Mouse (Mus musculus) cortical plate, adult 2 months (tissue): ENCODE data around the gene Slc35f2. TPM values are rescaled to one million over a fixed set of nuclear protein-coding genes. Genes with fewer than 3 reads are reported as not detected.

Source experiments
- H3K27ac ChIP-seq: fragments of 200-500 bp; 2 replicates; pipeline ENCODE4 v1.5.1; 2012; ENCODE audit warnings: low read length, control low read depth, inconsistent platforms; ENCODE audit not compliant: insufficient read depth
- H3K4me1 ChIP-seq: fragments of 200-500 bp; 2 replicates; pipeline ENCODE4 v1.6.1; 2011; ENCODE audit warnings: low read length; ENCODE audit not compliant: control insufficient read depth, insufficient read depth
- H3K4me3 ChIP-seq: fragments of 200-500 bp; 2 replicates; pipeline ENCODE4 v1.5.1; 2011; ENCODE audit warnings: mild to moderate bottlenecking, low read length, control low read depth; ENCODE audit not compliant: insufficient read depth
- CTCF ChIP-seq: fragments of 200-500 bp; IDR thresholded peaks from 2 replicates; pipeline ENCODE4 v1.5.1; 2011; ENCODE audit warnings: mild to moderate bottlenecking, control low read depth, low read length; ENCODE audit not compliant: insufficient read depth; ENCODE audit errors: extremely low read depth
- POLR2A ChIP-seq: fragments of 200-500 bp; IDR thresholded peaks from 2 replicates; pipeline ENCODE4 v1.6.1; 2011; ENCODE audit warnings: mild to moderate bottlenecking, low read length, control low read depth; ENCODE audit not compliant: insufficient read depth; ENCODE audit errors: extremely low read depth
- polyA plus RNA-seq: library from polyadenylated mRNA; depleted of rRNA; stranded (reverse); fragments of >200 nt; gene quantifications from 2 replicates; pipeline ENCODE4 v1.2.3, GENCODE M21; 2012

Slc35f2 gene
- polyA plus RNA-seq, 1 experiment: 5.7 TPM

DNA sequence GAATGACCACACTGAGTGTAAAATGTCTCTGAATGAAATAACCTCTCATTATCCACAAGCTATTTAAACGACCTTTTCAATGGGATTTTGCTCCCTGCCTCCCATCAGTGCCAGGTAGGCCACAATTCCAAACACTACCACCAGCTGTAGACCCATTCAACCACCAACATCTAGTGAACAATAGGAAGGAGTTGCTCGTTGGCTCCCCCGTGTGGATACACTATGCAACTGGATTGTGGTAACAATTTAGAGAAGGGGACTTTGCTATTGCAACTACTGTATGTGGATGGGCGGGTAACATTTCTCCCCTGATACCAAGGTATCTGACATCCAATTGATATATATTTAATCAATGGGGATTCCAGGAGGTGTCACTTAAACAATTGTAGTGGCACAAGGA is 47.4 kb downstream of the Slc35f2 start:
- no peaks in the 10 kb centered on the region for H3K4me1 ChIP-seq
- peak; percentile 66; the same call in 1 of the 2 replicates for TF ChIP-seq CTCF
- TF ChIP-seq POLR2A: no peak
- no peak overlapping the region for H3K27ac ChIP-seq
- no peak overlapping the region for H3K4me3 ChIP-seq

DNA sequence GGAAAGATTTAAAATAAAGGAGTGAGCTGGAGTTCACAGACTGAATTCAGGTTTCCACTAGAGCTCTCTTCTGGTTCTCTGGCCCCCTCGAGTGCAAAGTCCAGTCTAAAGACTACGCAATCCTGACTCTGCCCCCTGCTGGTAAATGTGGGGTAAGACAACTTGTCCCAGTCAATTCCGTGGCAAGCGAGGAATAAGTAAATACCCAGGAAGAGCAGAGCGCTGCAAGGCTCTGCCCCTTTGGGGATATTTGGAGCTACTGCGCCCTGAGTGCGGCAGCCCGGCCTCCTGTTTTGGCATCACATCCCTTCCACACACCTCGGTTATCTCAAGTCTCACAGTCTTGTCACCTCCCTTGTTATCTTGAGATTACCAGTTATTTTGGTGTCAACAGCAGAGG is 54.0 kb downstream of the Slc35f2 start:
- no peak overlapping the region for H3K27ac ChIP-seq
- H3K4me3 ChIP-seq: no peak overlapping the region
- no peak for TF ChIP-seq POLR2A
- TF ChIP-seq CTCF: peak; percentile 65
- H3K4me1 ChIP-seq: no peaks in the 10 kb centered on the region

DNA sequence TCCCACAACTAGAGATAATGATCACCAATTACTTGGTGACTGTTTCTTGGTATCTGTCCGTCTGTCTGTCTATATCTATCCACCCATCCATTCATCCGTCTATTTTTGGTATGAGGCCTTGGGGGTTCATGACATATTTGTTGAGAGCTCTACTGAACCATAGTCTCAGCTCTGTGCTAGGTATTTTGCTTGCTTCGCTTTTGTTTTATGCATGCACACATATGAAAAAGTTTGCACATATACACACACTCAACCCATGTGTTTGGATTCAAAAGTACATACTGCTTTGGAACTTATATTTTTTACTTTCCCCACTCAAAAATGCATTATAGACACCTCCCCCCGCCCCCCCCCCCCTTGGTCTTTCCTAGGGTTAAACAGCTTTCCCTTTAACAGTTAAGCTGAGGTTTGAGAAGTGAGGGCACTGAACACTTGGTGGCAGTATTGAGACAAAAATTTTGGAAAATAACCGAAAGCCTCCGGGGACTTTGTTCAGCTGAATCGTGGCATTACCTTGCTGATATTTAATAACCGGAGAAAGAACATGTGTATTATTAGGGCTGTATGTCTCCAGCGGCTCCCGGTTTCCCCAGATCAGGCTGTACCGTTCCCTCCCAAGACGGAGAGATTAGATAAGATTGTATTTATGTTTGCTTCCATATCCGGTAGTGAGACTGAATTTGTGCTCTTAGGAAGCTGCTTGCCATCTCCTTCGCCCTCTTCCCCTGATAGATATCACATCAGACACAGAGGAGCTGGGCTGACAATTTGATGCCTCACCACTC is 57.9 kb downstream of the Slc35f2 start:
- peak overlapping the region; percentile 41 for H3K27ac ChIP-seq
- H3K4me1 ChIP-seq: no peaks in the 10 kb centered on the region
- peak overlapping the region; percentile 69 for H3K4me3 ChIP-seq
- TF ChIP-seq CTCF: peak; percentile 30; the same call in 1 of the 2 replicates
- TF ChIP-seq POLR2A: no peak

DNA sequence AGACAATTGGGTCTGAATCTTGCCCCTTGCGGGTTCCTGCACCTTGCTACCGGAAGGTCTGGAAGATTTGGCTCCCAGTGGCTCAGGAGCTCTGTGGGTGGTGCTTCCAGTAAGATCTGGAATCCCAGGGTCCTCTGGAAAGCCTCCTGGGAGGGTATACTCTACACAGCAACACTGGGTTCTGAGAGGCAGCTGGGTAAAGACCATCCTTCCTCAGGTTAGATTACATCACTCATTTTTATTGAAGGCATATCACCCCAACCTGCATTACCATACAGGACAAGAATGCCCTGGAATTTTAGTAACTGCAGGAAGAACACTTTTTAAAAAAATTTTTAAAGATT is 58.5 kb downstream of the Slc35f2 start:
- TF ChIP-seq POLR2A (0 out of 2 replicates have a peak, but pooled peaks have one; percentile 8), CTCF (no peak)
- no peaks in the 10 kb centered on the region for H3K4me1 ChIP-seq
- H3K4me3 ChIP-seq: peak overlapping the region; percentile 69
- peak overlapping the region; percentile 41 for H3K27ac ChIP-seq

DNA sequence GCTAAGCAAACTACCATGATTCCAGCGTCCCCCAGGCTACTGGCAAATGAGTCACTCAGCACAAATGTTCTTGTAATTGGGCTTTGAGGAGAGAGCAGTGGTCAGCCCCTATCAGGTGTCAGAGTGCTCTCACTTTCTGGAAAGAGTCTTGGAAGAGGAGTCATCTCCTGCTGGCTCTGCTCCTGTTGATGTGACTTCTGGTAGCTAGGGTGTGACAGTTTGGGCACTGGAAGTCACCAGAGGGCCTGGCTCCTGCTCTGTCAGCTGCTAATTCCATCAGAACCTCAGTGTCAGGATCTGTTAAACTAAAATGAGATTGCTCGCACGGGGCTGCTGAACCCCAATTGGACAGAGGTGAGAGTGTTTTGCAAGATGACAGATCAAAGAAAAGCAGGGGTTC is 63.7 kb downstream of the Slc35f2 start:
- H3K27ac ChIP-seq: no peak overlapping the region
- H3K4me3 ChIP-seq: no peak overlapping the region
- TF ChIP-seq CTCF (no peak), POLR2A (no peak)
- H3K4me1 ChIP-seq: peaks cover 1% of the 10 kb centered on the region; the same call in 1 of the 2 replicates

DNA sequence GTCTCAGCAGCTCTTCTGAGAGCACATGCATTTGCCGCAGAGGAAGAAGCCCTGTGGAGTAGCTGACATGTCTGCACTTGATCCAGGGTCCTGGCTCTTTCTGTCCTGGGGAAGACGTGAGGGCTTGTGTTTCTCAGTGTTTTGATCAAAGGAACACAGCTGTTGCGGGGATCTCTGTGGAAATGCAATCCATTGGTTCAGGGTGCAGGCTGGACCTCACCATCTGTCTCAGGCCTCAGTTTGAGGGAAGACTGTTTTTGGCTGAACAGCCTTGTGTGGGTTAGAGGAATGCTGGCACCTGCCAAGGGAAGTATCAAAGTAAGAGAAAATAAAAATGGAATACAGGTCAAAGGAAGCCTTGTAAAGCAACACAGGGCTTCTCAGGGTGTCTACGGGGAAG is 64.6 kb downstream of the Slc35f2 start:
- H3K27ac ChIP-seq: no peak overlapping the region
- H3K4me1 ChIP-seq: peaks cover 1% of the 10 kb centered on the region; the same call in 1 of the 2 replicates
- TF ChIP-seq POLR2A (no peak), CTCF (no peak)
- H3K4me3 ChIP-seq: no peak overlapping the region

DNA sequence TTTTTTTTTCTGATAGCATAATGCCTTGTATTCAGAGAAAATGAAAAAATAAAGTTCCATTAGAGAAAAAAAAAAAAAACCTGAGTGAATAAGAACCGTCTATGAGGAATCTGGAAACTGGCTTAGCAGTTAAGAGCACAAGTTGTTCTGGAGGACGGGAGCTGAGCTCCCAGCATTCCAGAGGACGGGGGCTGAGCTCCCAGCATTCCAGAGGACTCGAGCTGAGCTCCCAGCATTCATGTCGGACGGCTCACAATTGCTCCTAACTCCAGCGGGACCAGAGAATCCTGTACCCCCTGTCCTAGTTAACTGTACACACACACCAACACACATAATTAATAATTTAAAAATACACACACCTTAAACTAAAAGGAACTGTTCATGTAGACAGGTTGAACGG is 67.5 kb downstream of the Slc35f2 start:
- no peak overlapping the region for H3K27ac ChIP-seq
- no peak for TF ChIP-seq CTCF
- TF ChIP-seq POLR2A: no peak

GRCm38 (mm10) chr9:53848548-53848947 is 77.2 kb downstream of the Slc35f2 start:
- no peak for TF ChIP-seq POLR2A
- no peak for TF ChIP-seq CTCF
- no peak overlapping the region for H3K27ac ChIP-seq
- H3K4me3 ChIP-seq: no peak overlapping the region
- H3K4me1 ChIP-seq: peaks cover 2% of the 10 kb centered on the region

More for the DNA sequence above, 67.5 kb downstream of the Slc35f2 start:
- H3K4me3 ChIP-seq: no peak overlapping the region
- H3K4me1 ChIP-seq: peaks cover 1% of the 10 kb centered on the region; the same call in 1 of the 2 replicates

DNA sequence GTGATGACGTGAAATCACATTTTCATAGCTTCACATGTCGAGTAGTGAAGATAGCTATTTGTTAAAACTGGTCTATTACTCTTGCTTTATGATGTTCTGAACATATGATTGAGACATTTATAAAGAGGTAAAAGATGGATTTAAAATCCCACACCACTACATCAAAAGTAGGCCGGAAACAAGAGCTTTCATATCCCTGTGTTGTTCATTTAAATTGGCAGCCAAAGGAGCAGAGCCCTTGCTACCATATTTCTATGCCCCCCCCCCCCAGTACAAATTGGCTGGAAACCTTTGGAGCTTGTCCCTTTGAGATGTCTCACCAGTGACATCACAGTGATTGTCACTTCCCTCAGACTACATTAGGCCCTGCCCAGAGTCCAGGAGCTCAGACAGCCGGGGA is 78.5 kb downstream of the Slc35f2 start, which contains the start of gene Sln:
Gene Sln, plus strand, starts transcription at position 301 of the 400 bp plus-strand sequence.
- Histone ChIP-seq H3K4me3 (no peak within 1 kb of the TSS), H3K27ac (no peak within 1 kb of the TSS; the same call in 1 of the 2 replicates), H3K4me1 (peaks cover 3% of the 10 kb centered on the region)
- TF ChIP-seq CTCF: no peak
- TF ChIP-seq POLR2A: no peak

GRCm38 (mm10) chr9:53852158-53852557 is 80.8 kb downstream of the Slc35f2 start:
- H3K4me3 ChIP-seq: no peak overlapping the region
- peaks cover 3% of the 10 kb centered on the region for H3K4me1 ChIP-seq
- H3K27ac ChIP-seq: no peak overlapping the region
- no peak for TF ChIP-seq POLR2A
- no peak for TF ChIP-seq CTCF
